Mouse (Mus musculus) hindbrain, embryonic 14.5 days (tissue): ENCODE measurements at regions not wholly inside any gene's neighbourhood (a gene's known extent, or its start where the extent isn't known, plus 50 kb on each side); places are given as distances from the start of the nearest gene placed in this dataset.
A peak's percentile ranks its signal among the peaks of the same experiment; 100 is the strongest.
"Not testable (repeated sequence)": the region's sequence is repeated elsewhere in the genome, so short reads cannot be mapped to it uniquely, and the experiment has no call there.

Experiments
- ATAC-seq: fragments of 200-750 bp; cut with Nextera tagmentation; 2 replicates; pipeline ENCODE4 v1.8.0; 2017; ENCODE audit warnings: moderate number of reproducible peaks, mild to moderate bottlenecking, moderate TSS enrichment, moderate library complexity; ENCODE audit not compliant: low FRiP score
- DNase-seq: peaks from one replicate; pipeline ENCODE4 v3.0.0-alpha.2; 2015; ENCODE audit warnings: low spot score
- H3K27ac ChIP-seq: fragments of 300-500 bp; sonication (generic); 2 replicates; pipeline ENCODE4 v1.5.1; 2014; ENCODE audit warnings: mild to moderate bottlenecking, moderate library complexity
- H3K27me3 ChIP-seq: fragments of 300-500 bp; sonication (generic); 2 replicates; pipeline ENCODE4 v1.6.1; 2014; ENCODE audit warnings: mild to moderate bottlenecking, low read length, mixed read lengths; ENCODE audit not compliant: control insufficient read depth, insufficient read depth
- H3K36me3 ChIP-seq: fragments of 300-500 bp; sonication (generic); replicated peaks from 2 replicates; pipeline ENCODE4 v1.6.1; 2014; ENCODE audit not compliant: control insufficient read depth, insufficient read depth
- H3K4me1 ChIP-seq: fragments of 300-500 bp; sonication (generic); replicated peaks from 2 replicates; pipeline ENCODE4 v1.6.1; 2014; ENCODE audit warnings: antibody characterized with exemption, low read length, mixed read lengths; ENCODE audit not compliant: control insufficient read depth, insufficient read depth
- H3K4me2 ChIP-seq: fragments of 300-500 bp; sonication (generic); replicated peaks from 2 replicates; pipeline ENCODE4 v1.6.1; 2014; ENCODE audit warnings: mild to moderate bottlenecking, moderate library complexity
- H3K4me3 ChIP-seq: fragments of 300-500 bp; sonication (generic); replicated peaks from 2 replicates; pipeline ENCODE4 v1.5.1; 2014; ENCODE audit warnings: mild to moderate bottlenecking, low read length
- H3K9ac ChIP-seq: fragments of 300-500 bp; sonication (generic); 2 replicates; pipeline ENCODE4 v1.6.1; 2014
- H3K9me3 ChIP-seq: fragments of 300-500 bp; sonication (generic); 2 replicates; pipeline ENCODE4 v1.6.1; 2016; ENCODE audit warnings: low read length; ENCODE audit not compliant: control insufficient read depth
- WGBS: fragments of 180-500 bp; shearing (Covaris S2); extraction: QIAGEN DNeasy Blood & Tissue Kit; methylation state at CpG from one replicate; pipeline ENCODE4 v1.1.7; 2014; 5-methylcytosine and 5-hydroxymethylcytosine counted together

GRCm38 (mm10) chr5:7719557-7719956 is 240.7 kb upstream of the Steap4 start:
- peak; percentile 88 for ATAC-seq
- Histone ChIP-seq H3K9ac (no peak overlapping the region), H3K4me2 (no peak overlapping the region), H3K27me3 (no peaks in the 10 kb centered on the region), H3K4me3 (no peak overlapping the region), H3K4me1 (no peaks in the 10 kb centered on the region), H3K27ac (no peak overlapping the region), H3K9me3 (no peaks in the 10 kb centered on the region), H3K36me3 (no peaks in the 10 kb centered on the region)
- no peak for DNase-seq

- no peak overlapping the region for H3K4me3 ChIP-seq
- H3K4me1 ChIP-seq, result no peaks in the 10 kb centered on the region
- no peak for DNase-seq
- 64% methylated on average over 3 of the region's 3 CpGs for WGBS
- no peak overlapping the region for H3K27ac ChIP-seq
- H3K9ac ChIP-seq, result no peak overlapping the region
- H3K4me2 ChIP-seq, result no peak overlapping the region
- no peak for ATAC-seq
- no peaks in the 10 kb centered on the region for H3K9me3 ChIP-seq
- H3K27me3 ChIP-seq, result no peaks in the 10 kb centered on the region
- H3K36me3 ChIP-seq, result no peaks in the 10 kb centered on the region
Observed at GRCm38 (mm10) chr5:7720061-7720460, 240.2 kb upstream of the Steap4 start.

GRCm38 (mm10) chr5:7720688-7721087 is 239.6 kb upstream of the Steap4 start:
- no peaks in the 10 kb centered on the region for H3K4me1 ChIP-seq
- WGBS, result 91% methylated on average over 2 of the region's 2 CpGs
- no peak overlapping the region for H3K27ac ChIP-seq

GRCm38 (mm10) chr5:7732566-7732965 is 227.7 kb upstream of the Steap4 start:
- DNase-seq, H3K27me3 ChIP-seq, ATAC-seq, H3K9me3 ChIP-seq, H3K9ac ChIP-seq, H3K27ac ChIP-seq, H3K4me1 ChIP-seq, H3K4me3 ChIP-seq, H3K4me2 ChIP-seq, H3K36me3 ChIP-seq: not testable (repeated sequence)
- whole genome bisulfite sequencing, result 57% methylated on average over 2 of the region's 2 CpGs

More at GRCm38 (mm10) chr5:7720688-7721087, 239.6 kb upstream of the Steap4 start:
- no peak for ATAC-seq
- Histone ChIP-seq H3K9me3 (no peaks in the 10 kb centered on the region), H3K36me3 (no peaks in the 10 kb centered on the region), H3K4me3 (no peak overlapping the region), H3K9ac (no peak overlapping the region), H3K4me2 (no peak overlapping the region), H3K27me3 (no peaks in the 10 kb centered on the region)
- DNase-seq, result no peak

GRCm38 (mm10) chr5:7779827-7780226 is 180.4 kb upstream of the Steap4 start:
- no peaks in the 10 kb centered on the region for H3K4me1 ChIP-seq
- H3K4me3 ChIP-seq, result no peak overlapping the region
- ATAC-seq (no peak), DNase-seq (no peak)
- H3K9ac ChIP-seq, result no peak overlapping the region
- 93% methylated on average over 1 of the region's 1 CpGs for WGBS
- no peak overlapping the region for H3K4me2 ChIP-seq
- no peak overlapping the region for H3K27ac ChIP-seq
- no peaks in the 10 kb centered on the region for H3K27me3 ChIP-seq
- no peaks in the 10 kb centered on the region for H3K9me3 ChIP-seq
- H3K36me3 ChIP-seq, result no peaks in the 10 kb centered on the region

- no peaks in the 10 kb centered on the region for H3K36me3 ChIP-seq
- H3K4me3 ChIP-seq, result no peak overlapping the region
- ATAC-seq (no peak), DNase-seq (no peak)
- no peak overlapping the region for H3K4me2 ChIP-seq
- WGBS, result 37% methylated on average over 1 of the region's 1 CpGs
- no peak overlapping the region for H3K9ac ChIP-seq
- no peaks in the 10 kb centered on the region for H3K4me1 ChIP-seq
- no peaks in the 10 kb centered on the region for H3K27me3 ChIP-seq
- H3K9me3 ChIP-seq, result no peaks in the 10 kb centered on the region
- no peak overlapping the region for H3K27ac ChIP-seq
Observed at GRCm38 (mm10) chr5:7782235-7782634, 178.0 kb upstream of the Steap4 start.

GRCm38 (mm10) chr5:7788406-7788805 is 171.9 kb upstream of the Steap4 start:
- no peak overlapping the region for H3K27ac ChIP-seq
- no peaks in the 10 kb centered on the region for H3K4me1 ChIP-seq
- DNase-seq (no peak), ATAC-seq (no peak)
- H3K4me2 ChIP-seq, result no peak overlapping the region
- 27% methylated on average over 5 of the region's 5 CpGs for WGBS
- H3K36me3 ChIP-seq, result no peaks in the 10 kb centered on the region
- no peaks in the 10 kb centered on the region for H3K9me3 ChIP-seq
- H3K4me3 ChIP-seq, result no peak overlapping the region
- H3K9ac ChIP-seq, result no peak overlapping the region
- no peaks in the 10 kb centered on the region for H3K27me3 ChIP-seq

GRCm38 (mm10) chr5:7789126-7789525 is 171.1 kb upstream of the Steap4 start:
- ATAC-seq (no peak), DNase-seq (no peak)
- 92% methylated on average over 1 of the region's 1 CpGs for WGBS
- Histone ChIP-seq H3K9ac (no peak overlapping the region), H3K9me3 (no peaks in the 10 kb centered on the region), H3K4me2 (no peak overlapping the region), H3K36me3 (no peaks in the 10 kb centered on the region), H3K27ac (no peak overlapping the region), H3K27me3 (no peaks in the 10 kb centered on the region), H3K4me1 (no peaks in the 10 kb centered on the region), H3K4me3 (no peak overlapping the region)

- no peak for ATAC-seq
- Histone ChIP-seq H3K4me1 (no peaks in the 10 kb centered on the region), H3K36me3 (no peaks in the 10 kb centered on the region), H3K27ac (no peak overlapping the region), H3K4me3 (no peak overlapping the region), H3K9ac (no peak overlapping the region), H3K4me2 (no peak overlapping the region), H3K27me3 (no peaks in the 10 kb centered on the region), H3K9me3 (no peaks in the 10 kb centered on the region)
- WGBS, result 32% methylated on average over 5 of the region's 5 CpGs
- peak; percentile 76 for DNase-seq
Observed at GRCm38 (mm10) chr5:7820592-7820991, 139.7 kb upstream of the Steap4 start.

GRCm38 (mm10) chr5:7821700-7822099 is 138.6 kb upstream of the Steap4 start:
- WGBS, result 66% methylated on average over 3 of the region's 3 CpGs
- no peak overlapping the region for H3K9ac ChIP-seq

More at GRCm38 (mm10) chr5:7821700-7822099, 138.6 kb upstream of the Steap4 start:
- Histone ChIP-seq H3K27ac (no peak overlapping the region), H3K27me3 (no peaks in the 10 kb centered on the region), H3K36me3 (no peaks in the 10 kb centered on the region), H3K4me3 (no peak overlapping the region), H3K9me3 (no peaks in the 10 kb centered on the region), H3K4me2 (no peak overlapping the region), H3K4me1 (no peaks in the 10 kb centered on the region)
- no peak for DNase-seq
- ATAC-seq, result no peak
